Mouse (Mus musculus): ENCODE data around the gene Myh7b.

Gene Myh7b

DNA sequence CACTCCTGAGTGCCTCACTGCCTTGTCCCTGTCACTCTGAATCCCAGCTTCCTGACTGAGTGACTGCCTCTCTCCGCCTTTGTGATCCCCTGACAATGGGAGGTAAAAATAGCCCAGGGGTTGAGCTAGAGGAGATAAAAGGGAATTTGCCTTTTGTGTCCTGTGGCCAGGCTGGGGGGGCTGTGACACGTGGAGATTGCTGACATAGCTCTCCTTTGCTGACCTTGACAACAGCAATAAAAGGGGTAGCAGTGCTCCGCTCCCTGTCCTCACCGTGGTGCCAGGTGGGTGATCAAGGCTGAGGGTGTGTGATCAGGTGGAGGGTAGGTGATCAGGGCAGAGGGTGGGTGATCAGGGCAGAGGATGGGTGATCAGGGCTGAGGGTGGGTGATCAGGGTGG is at the start of gene Myh7b:
Gene Myh7b (plus strand): TSS at position 235 of the 400 bp plus-strand sequence.
- no peak for DNase-seq (ENCODE audit: low read depth, low spot score)

DNA sequence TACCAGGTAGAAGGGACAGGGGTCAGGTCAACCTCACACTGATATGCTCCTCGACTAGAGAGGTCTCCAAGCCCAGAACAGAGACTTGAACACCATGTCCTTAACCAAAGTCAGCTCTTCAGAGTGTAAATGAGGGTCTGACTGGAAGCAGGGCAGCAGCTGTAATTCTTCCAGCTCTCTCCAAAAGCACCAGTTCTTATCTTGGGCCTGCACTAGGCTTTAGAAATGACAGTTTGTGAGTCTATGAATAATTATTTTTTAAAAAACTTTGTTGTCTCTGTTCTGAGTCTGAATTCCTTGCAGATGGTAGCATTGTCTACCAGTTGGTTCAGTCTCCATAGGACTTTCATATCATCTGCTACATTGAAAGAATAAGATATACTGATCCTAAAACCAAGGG is 48.8 kb upstream of the Myh7b start:
- DNase-seq (ENCODE audit: low read depth, low spot score): no peak

DNA sequence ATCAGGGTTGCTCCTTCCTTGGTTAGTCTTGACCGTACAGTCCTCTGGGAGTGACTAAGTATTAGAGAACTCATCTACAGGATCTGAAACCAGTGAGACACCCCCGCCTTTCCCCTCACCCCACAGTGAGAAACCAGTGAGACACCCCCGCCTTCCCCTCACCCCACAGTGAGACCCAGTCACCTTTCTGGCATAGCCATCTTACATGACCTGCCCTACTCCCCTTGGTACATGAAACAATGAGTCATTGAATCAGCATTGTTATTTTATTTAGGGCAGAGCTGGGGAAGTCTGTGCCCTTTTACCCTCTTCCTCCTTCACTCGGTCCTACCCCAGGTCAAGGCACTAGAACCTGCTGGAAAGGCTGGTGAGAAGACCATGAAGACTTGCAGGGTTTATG is 48.1 kb upstream of the Myh7b start:
- no peak for DNase-seq (ENCODE audit: low read depth, low spot score)

DNA sequence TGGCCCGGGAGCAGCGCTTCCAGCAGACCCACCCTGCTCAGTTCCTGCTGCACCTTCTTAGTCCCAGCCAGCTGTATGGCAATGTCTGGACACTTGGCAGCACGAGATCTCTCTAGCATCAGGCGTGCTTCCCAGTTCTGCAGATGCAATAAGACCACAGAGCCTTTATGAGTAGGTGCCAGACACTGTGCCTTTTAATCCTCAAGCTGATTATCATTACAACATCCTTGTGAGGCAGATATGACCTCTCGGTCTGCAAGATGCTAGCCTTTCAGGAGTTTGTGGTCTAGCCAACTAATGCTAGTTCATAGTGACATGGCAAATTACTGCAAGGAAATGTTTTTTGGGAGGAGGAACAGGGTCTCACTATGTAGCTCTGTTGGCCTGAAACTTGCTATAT is 43.3 kb upstream of the Myh7b start:
- no peak for DNase-seq (ENCODE audit: low read depth, low spot score)

DNA sequence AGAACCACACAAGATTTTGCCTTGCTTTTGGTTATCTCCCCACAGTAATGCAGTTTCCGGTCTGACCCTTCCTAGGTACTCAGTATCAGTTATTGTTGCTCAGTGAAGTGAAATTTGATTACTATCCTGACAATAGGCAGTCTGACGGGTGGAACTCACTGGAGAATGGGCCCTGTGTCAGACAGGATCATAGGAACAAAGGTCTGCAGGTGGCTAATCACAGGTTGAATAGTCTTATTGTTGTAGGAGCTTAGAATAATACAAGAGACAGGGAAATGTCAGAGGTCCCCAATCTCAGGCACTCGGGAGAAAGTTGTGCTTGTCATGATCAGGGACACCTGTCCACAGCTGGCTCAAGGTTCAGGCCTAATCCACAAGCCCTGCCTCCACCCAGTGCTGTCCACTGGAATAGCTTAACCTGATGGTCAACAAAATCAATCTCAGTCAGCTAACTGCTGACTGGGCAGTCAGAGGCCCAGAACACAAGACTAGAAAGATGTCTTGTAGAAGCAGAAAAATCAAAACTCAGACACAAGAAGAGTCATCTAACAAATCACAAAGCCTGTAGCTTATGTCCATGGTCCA is 41.7 kb upstream of the Myh7b start:
- no peak for DNase-seq (ENCODE audit: low read depth, low spot score)

DNA sequence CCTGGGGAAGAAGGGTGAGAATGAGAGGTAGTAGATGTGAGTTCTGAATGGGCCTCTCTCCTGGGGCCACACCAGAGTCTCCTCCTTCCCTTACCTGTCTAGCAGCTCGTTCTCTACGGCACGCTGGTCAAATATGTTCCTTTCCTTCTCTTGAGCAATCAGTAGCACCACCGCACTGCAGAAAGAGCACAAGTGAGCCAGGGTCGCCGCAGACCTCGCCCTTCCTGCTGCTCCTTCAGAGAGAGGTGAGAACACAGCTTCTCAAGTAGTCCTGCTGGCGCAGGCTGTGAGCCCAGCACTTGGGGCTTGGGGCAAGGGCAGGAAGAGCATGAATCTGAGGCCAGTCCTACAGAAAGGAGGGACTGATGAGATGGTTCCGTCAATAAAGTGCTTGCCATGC is 38.0 kb upstream of the Myh7b start:
- DNase-seq (ENCODE audit: low read depth, low spot score): no peak

DNA sequence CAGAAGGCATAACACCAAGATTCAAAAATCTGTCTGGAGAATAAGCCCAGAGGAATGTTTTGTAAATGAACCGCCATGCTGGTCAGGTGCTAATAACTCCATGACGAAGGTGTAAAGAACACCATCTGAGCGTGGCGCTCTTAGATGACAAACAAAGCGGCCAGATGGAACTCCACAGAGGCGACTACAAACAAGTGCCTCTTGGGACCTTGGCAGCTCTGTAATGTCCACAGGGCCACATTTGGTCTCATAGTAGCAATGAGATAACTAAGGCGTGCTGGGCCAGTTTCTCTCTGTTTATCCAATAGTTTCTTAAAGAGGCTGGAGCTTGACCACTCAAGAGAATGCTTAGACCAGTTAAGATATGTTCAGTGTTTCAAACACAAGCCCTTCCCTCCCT is 37.0 kb upstream of the Myh7b start:
- DNase-seq (ENCODE audit: low read depth, low spot score): no peak

DNA sequence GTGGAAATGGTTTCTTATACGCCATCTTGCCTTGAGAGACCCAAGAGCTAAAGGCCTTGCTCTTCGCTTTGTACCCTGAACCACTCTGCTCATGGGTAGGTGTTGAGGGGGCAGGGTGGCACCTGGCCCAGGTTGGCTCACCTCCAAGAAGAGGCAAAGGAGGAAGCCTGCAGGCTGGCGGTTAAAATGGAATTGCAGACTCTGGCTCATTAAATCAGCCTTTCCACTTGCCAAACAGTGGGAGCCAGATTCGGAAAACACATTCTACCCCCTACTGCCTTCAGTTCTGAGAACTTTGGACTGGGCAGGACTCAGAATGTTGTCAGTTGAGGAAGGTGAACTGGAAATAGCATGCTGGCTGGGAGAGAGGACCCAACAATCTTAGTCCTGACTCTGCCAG is 36.3 kb upstream of the Myh7b start:
- DNase-seq (ENCODE audit: low read depth, low spot score): no peak

DNA sequence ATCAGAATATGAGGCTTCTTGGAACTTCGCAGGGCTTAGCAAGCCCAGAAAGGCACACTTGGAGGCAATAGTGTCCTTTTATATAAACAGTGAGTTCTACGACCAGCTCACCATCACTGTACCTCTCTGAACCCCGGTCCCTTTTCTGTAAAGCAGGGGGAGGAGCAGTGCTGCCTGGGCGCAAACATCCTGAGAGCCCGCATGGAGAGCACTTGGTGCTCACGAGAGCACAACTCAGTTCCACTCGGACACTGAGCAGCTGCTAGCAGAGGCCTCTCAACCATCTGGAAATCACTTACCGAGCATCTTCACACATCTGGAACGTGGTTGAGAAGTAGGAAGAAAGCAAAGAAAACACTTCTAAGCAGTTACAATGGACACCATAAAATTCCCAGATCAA is 34.4 kb upstream of the Myh7b start:
- no peak for DNase-seq (ENCODE audit: low read depth, low spot score)

DNA sequence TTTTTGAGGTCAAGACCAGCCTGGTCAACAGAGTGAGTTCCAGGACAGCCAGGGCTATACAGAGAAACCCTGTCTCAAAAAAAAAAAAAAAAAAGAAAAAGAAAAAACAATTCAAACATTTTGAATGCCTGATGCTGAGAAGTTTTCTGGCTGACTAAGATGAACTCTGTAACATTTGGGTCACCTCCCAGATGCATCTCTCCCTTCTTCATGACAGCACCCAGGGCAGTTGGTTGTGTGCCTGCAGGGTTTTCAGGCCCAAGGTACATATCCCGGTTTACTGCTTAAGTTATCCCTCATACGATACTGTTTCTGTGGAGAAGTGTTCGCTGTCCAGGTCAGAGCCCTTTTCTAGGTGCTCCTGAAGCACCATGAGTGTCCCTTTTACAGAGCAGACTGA is 30.7 kb upstream of the Myh7b start:
- DNase-seq (ENCODE audit: low read depth, low spot score): no peak

DNA sequence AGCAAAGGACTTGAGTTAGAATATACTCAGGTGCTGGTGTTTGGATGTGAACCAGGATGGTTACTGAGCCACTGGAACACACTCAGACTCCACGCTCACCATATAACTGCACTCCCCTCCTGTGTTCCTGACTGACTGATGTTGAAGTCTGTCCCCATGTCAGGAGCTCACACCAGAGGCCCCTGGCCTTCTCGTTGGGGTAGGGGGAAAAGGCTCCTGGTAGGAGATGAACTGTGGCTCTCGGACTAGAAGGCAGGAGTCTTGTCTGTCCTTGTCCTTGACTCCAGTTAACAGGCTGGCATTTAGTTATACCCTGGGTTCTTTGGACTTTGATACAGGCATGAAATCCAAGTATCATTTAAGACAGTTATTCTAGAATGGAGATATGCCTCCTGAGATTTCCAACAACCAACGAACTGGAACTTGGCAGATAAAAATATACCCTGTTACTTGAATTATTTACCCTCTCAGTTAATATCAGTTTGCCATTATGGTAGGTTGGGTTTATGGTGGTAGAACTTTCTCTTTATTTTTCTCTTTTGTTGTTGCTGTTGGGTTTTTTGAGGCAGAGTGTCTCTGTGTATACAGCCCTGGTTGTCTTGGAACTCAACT is 28.5 kb upstream of the Myh7b start:
- DNase-seq (ENCODE audit: low read depth, low spot score): no peak

DNA sequence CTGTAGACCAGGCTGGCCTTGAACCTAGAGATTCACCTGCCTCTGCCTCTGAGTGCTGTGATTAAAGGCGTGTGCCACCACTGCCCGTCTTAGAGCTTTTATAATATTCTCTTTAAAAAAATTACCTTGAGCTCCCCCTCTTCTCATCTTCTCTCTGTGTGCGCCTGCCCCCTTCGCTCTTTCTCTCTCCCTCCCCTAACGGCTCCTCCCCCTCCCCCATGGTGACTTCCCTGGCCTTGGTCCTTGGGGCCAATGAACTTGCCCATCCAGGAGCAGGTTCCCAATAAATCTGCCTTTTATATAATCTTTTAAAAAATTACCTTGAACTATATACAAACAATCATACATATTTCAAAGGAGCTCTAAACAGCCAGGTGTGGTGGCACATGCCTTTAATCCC is 28.0 kb upstream of the Myh7b start:
- DNase-seq (ENCODE audit: low read depth, low spot score): no peak

DNA sequence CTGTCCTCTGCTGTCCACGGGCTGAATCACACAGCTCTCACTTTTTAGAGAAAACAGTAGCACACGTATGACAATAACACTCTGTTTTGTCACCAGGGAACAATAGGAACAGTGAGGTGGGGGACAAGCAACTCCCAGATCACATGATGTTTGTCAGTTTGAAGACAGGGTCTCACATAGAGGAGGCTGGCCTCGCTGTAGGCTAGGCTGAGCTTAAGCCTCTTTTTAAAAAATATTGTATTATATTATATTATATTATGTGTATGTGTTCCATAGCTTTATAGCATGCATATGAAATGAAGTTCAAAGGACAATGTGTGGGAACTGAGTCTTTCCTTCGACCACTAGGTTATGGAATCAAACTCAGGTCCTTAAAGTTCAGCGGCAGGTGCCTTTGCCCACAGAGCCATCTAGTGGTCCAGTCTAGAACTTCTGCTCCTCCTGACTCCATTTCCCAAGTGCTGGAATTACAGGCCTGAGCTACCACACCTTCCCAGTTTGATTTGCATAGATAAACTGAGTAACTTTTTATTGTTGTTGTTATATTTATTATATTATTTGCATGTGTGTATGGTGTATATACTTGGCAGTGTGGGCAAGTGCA is 27.0 kb upstream of the Myh7b start:
- peak; percentile 62 for DNase-seq (ENCODE audit: low read depth, low spot score)

DNA sequence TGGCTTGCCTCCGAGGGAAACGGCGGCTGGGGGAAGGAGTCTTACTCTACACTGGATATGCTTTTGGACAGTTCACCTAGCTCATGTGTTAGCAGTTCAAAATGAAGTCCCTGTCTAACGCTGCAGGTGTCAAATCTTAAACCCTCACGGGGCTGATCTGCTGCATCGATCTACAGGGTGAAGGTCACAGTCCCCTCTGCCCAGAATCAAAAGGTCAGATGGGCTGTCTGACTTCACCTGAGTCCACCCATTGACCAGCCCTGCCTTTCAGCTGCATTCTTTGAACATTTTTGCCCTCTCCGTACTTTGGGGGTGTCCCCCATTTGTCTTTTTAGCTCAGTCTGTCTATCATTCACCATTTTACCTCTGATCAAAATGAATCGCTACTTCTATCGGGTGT is 25.9 kb upstream of the Myh7b start:
- DNase-seq (ENCODE audit: low read depth, low spot score): no peak

DNA sequence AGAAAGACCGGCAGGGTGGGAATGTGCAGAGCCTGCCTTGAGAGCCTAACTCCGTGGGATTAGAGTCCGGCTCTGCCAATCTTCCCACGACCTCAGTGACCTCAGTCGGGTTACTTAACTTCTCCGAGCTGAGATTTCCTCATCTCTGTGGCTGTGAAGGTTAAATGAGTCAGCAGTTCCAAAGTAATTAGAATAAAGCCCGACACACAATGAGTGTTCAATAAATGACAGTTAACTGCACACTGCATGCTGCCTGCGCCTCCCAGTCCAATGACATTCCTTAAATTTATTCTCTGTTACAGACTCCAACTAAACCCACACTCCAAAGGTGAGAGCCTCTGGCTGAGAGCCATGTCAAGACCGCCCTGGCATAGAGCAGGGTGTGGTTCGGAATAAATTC is 25.5 kb upstream of the Myh7b start:
- no peak for DNase-seq (ENCODE audit: low read depth, low spot score)

DNA sequence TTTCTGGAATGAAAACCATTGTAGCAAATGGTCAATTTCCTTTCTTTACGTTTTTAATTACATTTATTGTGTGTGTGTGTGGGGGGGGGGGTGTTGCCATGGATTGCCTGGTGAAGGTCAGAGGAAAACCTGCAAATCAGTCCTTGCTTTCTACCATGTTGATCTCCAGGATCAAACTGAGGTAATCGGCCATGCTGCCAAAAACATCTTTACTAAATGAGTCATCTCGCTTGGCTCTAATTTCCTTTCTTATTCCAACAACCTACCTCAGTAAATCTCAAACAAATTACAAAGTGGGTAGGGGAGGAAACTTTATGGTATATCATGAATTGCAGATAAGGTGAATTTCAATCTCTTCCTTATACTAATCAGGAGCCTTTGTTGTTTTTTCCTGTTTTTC is 22.9 kb upstream of the Myh7b start:
- DNase-seq (ENCODE audit: low read depth, low spot score): no peak

DNA sequence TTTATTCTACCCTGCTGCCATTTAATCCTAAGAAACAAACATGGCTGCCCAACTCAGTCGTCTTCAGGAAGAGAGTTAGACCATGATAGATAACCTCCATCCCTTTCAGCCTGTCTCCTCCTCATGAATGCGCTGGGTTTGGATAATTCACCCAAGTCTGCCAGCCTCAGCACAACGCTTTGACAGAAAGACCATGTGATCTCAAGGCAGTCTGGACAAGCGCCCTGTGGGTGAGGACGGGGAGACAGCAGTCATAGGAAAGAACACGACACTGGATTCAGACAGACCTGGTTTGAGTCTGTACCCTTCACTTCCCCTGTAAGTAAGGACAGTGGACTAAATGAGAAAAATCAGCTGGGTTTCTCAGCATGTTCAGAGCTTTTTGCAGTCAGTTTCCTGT is 21.5 kb upstream of the Myh7b start:
- no peak for DNase-seq (ENCODE audit: low read depth, low spot score)

DNA sequence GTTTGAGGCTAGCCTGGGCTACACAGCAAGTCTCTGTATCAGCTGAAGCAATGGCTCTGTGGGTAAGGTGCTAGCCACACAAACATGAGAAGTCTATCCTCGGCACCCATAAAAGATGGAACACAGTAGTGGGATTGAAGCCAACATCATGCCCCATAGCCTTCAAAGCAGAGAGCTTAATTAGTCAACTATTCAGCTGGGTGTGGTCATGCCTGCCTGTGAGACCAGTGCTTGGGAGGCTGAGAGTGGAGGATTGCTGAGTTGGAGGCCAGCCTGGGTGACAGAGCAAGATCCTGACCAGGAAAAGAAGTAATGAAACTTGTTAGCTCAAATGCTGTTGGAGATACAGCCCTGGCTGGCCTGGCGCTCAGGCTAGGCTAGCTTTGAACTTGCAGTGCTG is 20.1 kb upstream of the Myh7b start:
- DNase-seq (ENCODE audit: low read depth, low spot score): no peak

DNA sequence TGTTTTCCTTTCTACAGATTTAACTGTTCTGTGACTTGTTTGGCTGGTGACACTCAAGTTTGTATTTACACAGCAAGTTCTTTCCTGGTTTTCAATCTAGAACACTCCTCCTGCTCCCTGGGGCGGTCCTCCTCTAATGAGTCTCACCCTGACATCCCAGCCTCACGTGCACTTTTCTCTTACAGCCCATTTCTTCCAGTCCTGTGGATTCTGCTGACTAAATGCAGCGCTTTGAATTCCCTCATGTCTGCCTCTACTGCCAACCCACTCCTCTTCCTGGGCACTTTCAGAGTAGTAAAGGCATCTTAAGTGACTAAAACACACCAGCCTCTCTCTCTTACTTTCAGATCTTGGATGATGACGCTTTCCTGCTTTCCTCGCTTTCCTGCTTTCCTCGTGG is 19.3 kb upstream of the Myh7b start:
- no peak for DNase-seq (ENCODE audit: low read depth, low spot score)

DNA sequence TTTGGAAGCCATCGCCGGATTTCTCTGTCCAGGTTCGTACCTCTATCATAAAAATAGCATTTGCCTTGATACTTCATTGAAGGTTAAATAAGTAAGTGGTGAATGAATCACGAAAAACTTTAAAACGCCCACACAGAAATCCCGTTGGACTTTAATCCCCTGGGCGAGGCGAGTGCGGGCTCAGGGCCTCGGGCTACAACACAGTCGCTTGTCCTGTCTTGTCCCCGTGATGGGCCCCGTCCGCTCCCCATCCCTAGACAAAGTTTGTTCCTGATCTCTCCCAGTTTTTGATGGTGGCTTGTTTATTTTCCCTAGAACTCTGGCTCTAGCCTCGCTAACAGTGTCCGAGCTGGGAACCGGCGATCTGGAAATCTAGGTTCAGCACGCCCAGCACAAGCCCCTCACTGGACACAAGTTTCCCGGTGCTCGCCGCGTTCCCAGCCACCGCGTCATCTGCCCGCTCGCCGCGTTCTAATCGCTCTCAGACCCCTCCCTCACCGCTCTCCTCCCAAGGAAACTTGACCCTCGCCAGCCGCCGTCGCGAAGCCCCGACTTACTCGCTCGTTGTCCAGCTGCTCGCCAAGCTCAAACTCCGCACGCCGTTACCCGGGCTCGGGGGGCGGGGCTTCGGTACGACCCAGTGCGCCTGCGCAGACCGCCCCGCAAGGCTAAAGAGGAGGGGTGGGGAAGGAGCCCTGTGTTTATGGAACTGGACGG is 18.7 kb upstream of the Myh7b start, which contains the start of gene Gss:
Gene Gss (minus strand): TSS at position 674 of the 717 bp plus-strand sequence.
- DNase-seq (ENCODE audit: low read depth, low spot score): peak; percentile 97

DNA sequence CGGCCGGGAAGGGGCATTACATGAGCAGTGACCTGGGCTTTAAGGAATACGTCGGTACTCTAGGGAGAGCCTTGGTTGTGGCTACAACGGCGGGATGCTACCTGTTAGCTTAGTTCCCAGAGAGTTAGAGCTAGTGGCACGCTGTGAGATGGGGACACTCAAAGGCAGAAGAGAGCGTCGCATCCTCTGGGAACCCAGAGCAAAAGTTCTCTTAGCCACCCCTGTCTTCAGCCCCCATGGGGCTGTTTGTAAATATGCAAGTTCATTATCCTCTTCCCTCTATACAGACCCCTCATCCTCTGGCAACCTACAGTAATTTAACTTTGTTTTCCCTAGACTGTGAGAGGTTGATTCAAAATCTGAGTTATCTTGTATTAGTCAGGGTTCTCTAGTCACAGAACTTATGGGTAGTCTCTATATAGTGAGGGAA is 18.1 kb upstream of the Myh7b start:
- no peak for DNase-seq (ENCODE audit: low read depth, low spot score)

DNA sequence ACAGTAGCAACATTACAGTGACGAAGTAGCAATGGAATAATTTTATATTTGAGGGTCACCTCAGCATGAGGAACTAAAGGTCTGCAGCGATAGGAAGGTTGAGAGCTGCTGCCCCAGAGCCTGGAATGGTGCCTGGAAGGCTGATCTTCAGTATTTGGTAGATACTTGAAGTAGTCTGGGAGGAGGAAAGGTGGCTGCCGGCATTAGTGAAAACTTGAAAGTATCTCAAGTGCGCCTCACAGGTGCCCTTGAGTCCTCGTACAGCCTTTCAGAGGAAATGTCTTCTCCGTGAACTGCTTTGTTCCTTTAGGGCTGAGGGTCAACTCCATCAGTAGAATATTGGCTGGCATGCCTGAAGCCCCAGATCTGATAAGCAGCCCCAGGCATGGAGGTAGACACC is 15.5 kb upstream of the Myh7b start:
- DNase-seq (ENCODE audit: low read depth, low spot score): no peak

DNA sequence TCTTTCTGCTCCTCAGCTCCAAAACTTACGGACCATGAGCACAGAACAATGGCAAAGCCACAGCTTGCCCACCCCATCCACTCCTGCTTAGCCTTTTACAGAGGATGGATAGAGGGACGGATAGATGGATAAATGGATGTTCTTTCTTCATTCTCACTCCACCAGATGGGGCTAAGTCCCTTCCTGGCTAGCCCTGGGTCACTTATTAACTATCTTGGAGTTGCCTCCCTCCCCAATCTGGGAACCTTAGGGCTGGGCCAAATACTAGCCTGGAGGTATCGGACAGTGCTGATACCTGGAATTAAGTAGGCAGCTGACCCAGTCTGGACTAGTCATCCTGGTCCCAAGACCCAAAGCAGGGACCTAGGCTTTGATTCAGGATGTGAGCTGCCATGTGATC is 7.3 kb upstream of the Myh7b start:
- DNase-seq (ENCODE audit: low read depth, low spot score): no peak
